Mouse (Mus musculus) brain, embryonic 14.5 days (tissue): ENCODE results near the gene Ap1s2.

ENCODE experiments used
- CTCF ChIP-seq: fragments of 200-500 bp; IDR thresholded peaks from 2 replicates; pipeline ENCODE4 v1.5.1; 2012; ENCODE audit warnings: inconsistent platforms, mild to moderate bottlenecking, moderate library complexity, borderline replicate concordance; ENCODE audit not compliant: insufficient read depth, insufficient read length; ENCODE audit errors: extremely low read depth
- POLR2A ChIP-seq: fragments of 200-500 bp; IDR thresholded peaks from 2 replicates; pipeline ENCODE4 v1.6.1; 2012; ENCODE audit warnings: mild to moderate bottlenecking, inconsistent platforms, borderline replicate concordance; ENCODE audit not compliant: poor library complexity, insufficient read depth, insufficient read length, severe bottlenecking; ENCODE audit errors: extremely low read depth

GRCm38 (mm10) chrX:163951618-163952017 is 42.8 kb downstream of the Ap1s2 start:
- TF ChIP-seq POLR2A, result no peak
- no peak for TF ChIP-seq CTCF
